Mouse (Mus musculus): ENCODE measurements at regions not wholly inside any gene's neighbourhood (a gene's known extent, or its start where the extent isn't known, plus 50 kb on each side); places are given as distances from the start of the nearest gene placed in this dataset.

DNA sequence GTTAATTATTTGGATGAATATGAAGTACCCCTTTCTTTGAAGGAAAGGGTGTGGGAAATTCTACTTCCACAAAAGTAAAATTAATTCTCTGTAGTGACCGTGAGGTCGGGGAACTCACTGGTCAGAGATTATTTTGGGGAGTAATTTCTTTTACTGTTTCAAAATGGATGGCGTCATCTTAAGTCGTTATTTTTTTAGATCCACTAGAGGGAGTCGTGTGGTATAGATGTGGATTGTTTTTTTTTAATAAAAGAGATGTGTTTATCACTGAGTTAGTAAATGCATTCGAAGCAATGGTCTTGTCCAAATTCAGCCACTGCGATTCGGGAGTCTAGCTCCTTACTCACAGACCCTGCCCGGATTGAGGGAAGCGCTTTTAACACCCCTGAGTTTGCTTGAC lies 100.8 kb upstream of the Lsm14a start:
- TF ChIP-seq POLR2A (IDR thresholded peaks at IDR 0.05; ENCODE audit: borderline replicate concordance, insufficient read depth, low read length), result no peak
- no peak for TF ChIP-seq CTCF (IDR thresholded peaks at IDR 0.05; ENCODE audit: borderline replicate concordance, insufficient read depth, low read depth, low read length)

Measured in cerebellum, adult 2 months (tissue).